Mouse (Mus musculus) lung, postnatal 0 days (tissue): ENCODE data around the gene Pdzrn3.

Source experiments
- CTCF ChIP-seq: IDR thresholded peaks from 2 replicates; pipeline ENCODE4 v1.5.1; 2016; ENCODE audit warnings: antibody characterized with exemption, mild to moderate bottlenecking
- EP300 ChIP-seq: IDR thresholded peaks from 2 replicates; pipeline ENCODE4 v1.6.1; 2016; ENCODE audit warnings: antibody characterized with exemption, mild to moderate bottlenecking, control low read depth

- TF ChIP-seq CTCF (no peak), EP300 (no peak)
Measured at GRCm38 (mm10) chr6:101254652-101255051, 123.0 kb downstream of the Pdzrn3 start.
